Mouse (Mus musculus): ENCODE results near the gene Slit3. TPM values are rescaled to one million over a fixed set of nuclear protein-coding genes. Genes with fewer than 3 reads are reported as not detected.

The Slit3 gene
- polyA plus RNA-seq, 2 experiments: 0.20 to 0.23 TPM

GRCm38 (mm10) chr11:35395376-35395775 is 274.4 kb downstream of the Slit3 start:
- Histone ChIP-seq H3K4me3 (ENCODE audit: insufficient read depth in 1 of 2, low read depth in 2 of 2, low read length in 2 of 2) (no peak overlapping the region), H3K9ac (replicated peaks) (no peak overlapping the region), H3K4me2 (ENCODE audit: low read depth) (no peak overlapping the region), H3K27me3 (ENCODE audit: control insufficient read depth, insufficient read depth, low read length) (no peaks in the 10 kb centered on the region), H3K9me3 (ENCODE audit: control insufficient read depth, low read length) (no peaks in the 10 kb centered on the region), H3K27ac (no peak overlapping the region), H3K36me3 (replicated peaks; ENCODE audit: control insufficient read depth, insufficient read depth, low read depth) (no peaks in the 10 kb centered on the region), H3K4me1 (replicated peaks; ENCODE audit: control insufficient read depth in 2 of 2, insufficient read depth in 2 of 2, low read length in 1 of 2) (no peaks in the 10 kb centered on the region; a peak in 1 of 4 replicates)
- 48% methylated on average over 8 of the region's 8 CpGs for WGBS (ENCODE audit: insufficient replicate concordance)
- ATAC-seq (ENCODE audit: insufficient read depth): no peak
- TF ChIP-seq EP300 (IDR thresholded peaks at IDR 0.05; ENCODE audit: low read depth) (no peak), CTCF (IDR thresholded peaks at IDR 0.05; ENCODE audit: low read depth) (no peak)
- no peak for DNase-seq (ENCODE audit: low read depth in 3 of 3, low spot score in 3 of 3)

- H3K4me1 ChIP-seq (replicated peaks; ENCODE audit: control insufficient read depth in 2 of 2, insufficient read depth in 2 of 2, low read length in 1 of 2): no peaks in the 10 kb centered on the region
- no peak overlapping the region for H3K9ac ChIP-seq (replicated peaks)
- no peaks in the 10 kb centered on the region for H3K27me3 ChIP-seq (ENCODE audit: control insufficient read depth, insufficient read depth, low read length)
- DNase-seq (ENCODE audit: low read depth in 3 of 3, low spot score in 3 of 3) (no peak), ATAC-seq (ENCODE audit: insufficient read depth) (no peak)
- no peak overlapping the region for H3K27ac ChIP-seq
- H3K4me2 ChIP-seq (ENCODE audit: low read depth): no peak overlapping the region
- H3K9me3 ChIP-seq (ENCODE audit: control insufficient read depth, low read length): no peaks in the 10 kb centered on the region
- no peaks in the 10 kb centered on the region for H3K36me3 ChIP-seq (replicated peaks; ENCODE audit: control insufficient read depth, insufficient read depth, low read depth)
- TF ChIP-seq EP300 (IDR thresholded peaks at IDR 0.05; ENCODE audit: low read depth) (no peak), CTCF (IDR thresholded peaks at IDR 0.05; ENCODE audit: low read depth) (no peak)
- no peak overlapping the region for H3K4me3 ChIP-seq (ENCODE audit: insufficient read depth in 1 of 2, low read depth in 2 of 2, low read length in 2 of 2)
- 67% methylated on average over 5 of the region's 5 CpGs for WGBS (ENCODE audit: insufficient replicate concordance)
These were observed 277.3 kb downstream of the Slit3 start for GRCm38 (mm10) chr11:35398353-35398752.

- Histone ChIP-seq H3K9ac (replicated peaks) (no peak overlapping the region), H3K4me1 (replicated peaks; ENCODE audit: control insufficient read depth in 2 of 2, insufficient read depth in 2 of 2, low read length in 1 of 2) (no peaks in the 10 kb centered on the region), H3K36me3 (replicated peaks; ENCODE audit: control insufficient read depth, insufficient read depth, low read depth) (no peaks in the 10 kb centered on the region), H3K4me3 (ENCODE audit: insufficient read depth in 1 of 2, low read depth in 2 of 2, low read length in 2 of 2) (no peak overlapping the region), H3K4me2 (ENCODE audit: low read depth) (no peak overlapping the region), H3K27me3 (ENCODE audit: control insufficient read depth, insufficient read depth, low read length) (no peaks in the 10 kb centered on the region), H3K9me3 (ENCODE audit: control insufficient read depth, low read length) (no peaks in the 10 kb centered on the region), H3K27ac (no peak overlapping the region)
- DNase-seq (ENCODE audit: low read depth in 3 of 3, low spot score in 3 of 3) (no peak), ATAC-seq (ENCODE audit: insufficient read depth) (no peak)
- WGBS (ENCODE audit: insufficient replicate concordance): 45% methylated on average over 9 of the region's 9 CpGs
- TF ChIP-seq CTCF (IDR thresholded peaks at IDR 0.05; ENCODE audit: low read depth) (no peak), EP300 (IDR thresholded peaks at IDR 0.05; ENCODE audit: low read depth) (no peak)
These were observed 282.5 kb downstream of the Slit3 start for GRCm38 (mm10) chr11:35403516-35403915.

GRCm38 (mm10) chr11:35406045-35406444 is 285.0 kb downstream of the Slit3 start:
- TF ChIP-seq CTCF (IDR thresholded peaks at IDR 0.05; ENCODE audit: low read depth) (no peak), EP300 (IDR thresholded peaks at IDR 0.05; ENCODE audit: low read depth) (no peak)
- no peak overlapping the region for H3K4me3 ChIP-seq (ENCODE audit: insufficient read depth in 1 of 2, low read depth in 2 of 2, low read length in 2 of 2)
- WGBS (ENCODE audit: insufficient replicate concordance): 44% methylated on average over 3 of the region's 3 CpGs
- H3K27me3 ChIP-seq (ENCODE audit: control insufficient read depth, insufficient read depth, low read length): no peaks in the 10 kb centered on the region
- H3K9ac ChIP-seq (replicated peaks): no peak overlapping the region
- ATAC-seq (ENCODE audit: insufficient read depth) (no peak), DNase-seq (ENCODE audit: low read depth in 3 of 3, low spot score in 3 of 3) (no peak)
- H3K4me1 ChIP-seq (replicated peaks; ENCODE audit: control insufficient read depth in 2 of 2, insufficient read depth in 2 of 2, low read length in 1 of 2): no peaks in the 10 kb centered on the region
- no peaks in the 10 kb centered on the region for H3K36me3 ChIP-seq (replicated peaks; ENCODE audit: control insufficient read depth, insufficient read depth, low read depth)
- no peaks in the 10 kb centered on the region for H3K9me3 ChIP-seq (ENCODE audit: control insufficient read depth, low read length)
- no peak overlapping the region for H3K27ac ChIP-seq
- H3K4me2 ChIP-seq (ENCODE audit: low read depth): no peak overlapping the region

- no peaks in the 10 kb centered on the region for H3K27me3 ChIP-seq (ENCODE audit: control insufficient read depth, insufficient read depth, low read length)
- H3K4me1 ChIP-seq (replicated peaks; ENCODE audit: control insufficient read depth in 2 of 2, insufficient read depth in 2 of 2, low read length in 1 of 2): no peaks in the 10 kb centered on the region
- H3K4me3 ChIP-seq (ENCODE audit: insufficient read depth in 1 of 2, low read depth in 2 of 2, low read length in 2 of 2): no peak overlapping the region
- 61% methylated on average over 6 of the region's 6 CpGs for WGBS (ENCODE audit: insufficient replicate concordance)
- no peak for TF ChIP-seq CTCF (IDR thresholded peaks at IDR 0.05; ENCODE audit: low read depth)
- H3K27ac ChIP-seq: no peak overlapping the region
- no peak overlapping the region for H3K4me2 ChIP-seq (ENCODE audit: low read depth)
- DNase-seq (ENCODE audit: low read depth in 3 of 3, low spot score in 3 of 3): no peak
- no peak overlapping the region for H3K9ac ChIP-seq (replicated peaks)
- no peak for ATAC-seq (ENCODE audit: insufficient read depth)
- no peaks in the 10 kb centered on the region for H3K9me3 ChIP-seq (ENCODE audit: control insufficient read depth, low read length)
- H3K36me3 ChIP-seq (replicated peaks; ENCODE audit: control insufficient read depth, insufficient read depth, low read depth): no peaks in the 10 kb centered on the region
These were observed 285.5 kb downstream of the Slit3 start for GRCm38 (mm10) chr11:35406522-35406921.

All from liver, embryonic 14.5 days (tissue).